Mouse (Mus musculus) testis, adult 2 months (tissue): ENCODE measurements around the gene Amer2.

Experiments used
- CTCF ChIP-seq: fragments of 200-500 bp; IDR thresholded peaks from 2 replicates; pipeline ENCODE4 v1.5.1; 2012; ENCODE audit warnings: low read depth, mild to moderate bottlenecking, inconsistent platforms, low read length, moderate library complexity; ENCODE audit not compliant: control insufficient read depth, insufficient read depth, insufficient replicate concordance
- POLR2A ChIP-seq: fragments of 200-500 bp; IDR thresholded peaks from 2 replicates; pipeline ENCODE4 v1.6.1; 2012; ENCODE audit warnings: low read depth, mild to moderate bottlenecking, inconsistent platforms, low read length, moderate library complexity; ENCODE audit not compliant: control insufficient read depth

DNA sequence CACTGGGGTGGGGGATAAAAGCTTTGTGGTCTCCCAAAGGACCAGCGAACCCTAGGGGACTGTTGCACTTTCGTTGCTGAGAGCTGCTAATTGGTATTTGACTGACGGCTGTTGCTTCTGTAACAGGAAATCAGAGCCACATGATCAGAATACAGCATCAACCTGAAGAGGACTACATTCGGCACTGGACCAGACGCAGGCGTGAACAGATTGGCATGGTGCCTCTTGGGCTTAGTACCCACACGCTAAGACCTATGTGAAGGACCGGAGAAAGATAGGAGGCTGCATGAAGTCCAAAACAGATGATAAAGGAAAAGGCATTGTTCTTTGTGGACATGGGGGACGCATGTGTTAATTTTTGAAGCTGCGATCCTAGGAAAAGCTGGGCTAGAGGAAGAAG, 4.5 kb downstream of the Amer2 start:
- TF ChIP-seq POLR2A (no peak), CTCF (no peak)
